Mouse (Mus musculus) adrenal gland, adult 8-10 months (tissue): Measurements from ENCODE around the gene Ufd1. TPM values are rescaled to one million over a fixed set of nuclear protein-coding genes. Genes with fewer than 3 reads are reported as not detected.

Experiments used
- DNase-seq: peaks from one replicate; pipeline ENCODE4 v3.0.0; 2022
- total RNA-seq, 4 experiments: library from RNA; stranded (reverse); gene quantifications; 2 replicates each; pipeline ENCODE4 v1.2.4; 2022

Ufd1 gene
- total RNA-seq = 100 to 1,000 TPM; 131 to 143 (median 136) TPM

DNA sequence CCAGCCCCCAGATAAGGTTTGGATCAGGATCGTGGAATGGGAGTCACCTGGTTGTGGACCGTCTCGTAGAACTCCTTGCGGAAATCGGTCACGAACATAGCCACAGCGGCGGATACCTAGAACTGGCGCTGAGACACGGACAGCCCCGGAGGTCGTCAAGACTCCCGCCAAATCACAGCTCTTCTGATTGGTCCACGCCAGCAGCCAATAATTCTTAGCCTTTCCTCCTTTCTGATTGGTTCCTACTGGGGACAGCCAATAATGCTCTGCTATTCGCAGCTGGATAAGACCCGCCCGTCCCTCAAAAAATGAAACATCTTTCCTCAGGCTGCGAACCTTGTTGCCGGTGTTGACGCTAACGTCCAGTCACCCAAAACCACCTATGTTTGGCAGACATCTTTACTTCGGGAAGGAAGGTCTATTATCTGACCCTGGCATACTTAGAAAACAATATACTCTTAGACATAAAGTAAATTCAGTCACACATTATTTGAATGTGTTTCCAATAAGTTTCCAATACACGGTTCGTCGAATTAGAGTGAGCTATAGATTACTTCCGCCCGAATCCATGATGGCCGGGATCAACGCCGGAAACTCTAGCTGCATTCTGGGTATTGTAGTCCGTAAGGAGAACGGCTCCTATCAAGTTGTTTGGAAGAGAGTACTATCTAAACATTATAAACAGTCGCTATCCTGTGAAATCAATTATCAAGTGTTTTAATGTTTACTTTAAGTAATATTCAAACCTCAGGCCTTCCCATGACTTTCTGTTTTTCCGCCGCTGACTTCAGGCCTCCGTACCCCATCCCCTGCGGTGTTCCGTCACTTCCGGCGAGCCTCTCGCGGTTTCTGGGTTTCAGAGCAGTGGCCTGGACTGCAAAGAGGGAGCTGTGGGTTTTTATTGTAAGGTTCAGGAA is at the start of gene Ufd1, which contains the start of gene Cdc45:
TSS of gene Ufd1 (plus strand) at position 312 of the 917 bp plus-strand sequence.
TSS of gene Cdc45 (minus strand) at position 520 of the 917 bp plus-strand sequence.
- DNase-seq = peak; percentile 88

GRCm38 (mm10) chr16:18762960-18763359 is 48.6 kb upstream of the Ufd1 start:
- DNase-seq = no peak

GRCm38 (mm10) chr16:18766390-18766789 is 45.2 kb upstream of the Ufd1 start:
- no peak for DNase-seq

DNA sequence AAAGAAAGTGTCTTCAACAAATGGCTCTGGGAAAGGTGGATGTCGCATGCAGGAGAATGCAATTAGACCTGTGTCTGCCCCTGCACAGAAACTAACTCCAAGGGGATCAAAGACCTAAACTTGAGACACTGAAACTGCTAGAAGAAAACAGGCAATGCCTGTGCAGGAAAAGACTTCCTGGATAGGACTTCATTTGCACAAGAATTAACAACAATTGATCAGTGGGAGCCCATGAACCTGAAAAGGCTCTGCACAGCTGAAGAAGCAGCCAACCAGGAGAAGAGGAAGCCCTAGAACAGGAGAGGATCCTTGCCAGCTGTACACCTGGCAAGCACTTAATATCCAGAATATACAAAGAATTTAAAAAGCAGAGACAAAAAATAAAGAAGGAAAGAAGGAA is 42.1 kb upstream of the Ufd1 start:
- no peak for DNase-seq

DNA sequence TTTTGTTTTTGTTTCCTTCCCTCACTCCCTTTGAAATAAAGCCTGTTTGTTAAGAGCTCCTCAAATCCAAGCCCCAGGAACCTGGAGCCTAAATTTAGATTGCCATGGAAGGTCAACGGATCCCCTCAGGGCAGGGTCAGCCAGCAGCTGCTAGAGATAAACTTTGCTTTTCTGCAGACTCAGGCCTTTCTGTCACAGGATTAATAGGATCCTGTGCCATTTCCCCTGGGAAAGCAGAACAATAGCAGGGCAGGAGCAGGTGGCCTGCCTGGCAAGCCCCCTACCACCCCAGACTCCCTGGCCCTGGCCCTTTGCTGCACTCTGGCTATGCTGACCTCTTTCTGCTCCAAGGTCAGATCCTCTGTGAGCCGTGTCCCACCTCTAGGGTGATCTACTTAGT is 37.6 kb upstream of the Ufd1 start:
- DNase-seq = no peak

DNA sequence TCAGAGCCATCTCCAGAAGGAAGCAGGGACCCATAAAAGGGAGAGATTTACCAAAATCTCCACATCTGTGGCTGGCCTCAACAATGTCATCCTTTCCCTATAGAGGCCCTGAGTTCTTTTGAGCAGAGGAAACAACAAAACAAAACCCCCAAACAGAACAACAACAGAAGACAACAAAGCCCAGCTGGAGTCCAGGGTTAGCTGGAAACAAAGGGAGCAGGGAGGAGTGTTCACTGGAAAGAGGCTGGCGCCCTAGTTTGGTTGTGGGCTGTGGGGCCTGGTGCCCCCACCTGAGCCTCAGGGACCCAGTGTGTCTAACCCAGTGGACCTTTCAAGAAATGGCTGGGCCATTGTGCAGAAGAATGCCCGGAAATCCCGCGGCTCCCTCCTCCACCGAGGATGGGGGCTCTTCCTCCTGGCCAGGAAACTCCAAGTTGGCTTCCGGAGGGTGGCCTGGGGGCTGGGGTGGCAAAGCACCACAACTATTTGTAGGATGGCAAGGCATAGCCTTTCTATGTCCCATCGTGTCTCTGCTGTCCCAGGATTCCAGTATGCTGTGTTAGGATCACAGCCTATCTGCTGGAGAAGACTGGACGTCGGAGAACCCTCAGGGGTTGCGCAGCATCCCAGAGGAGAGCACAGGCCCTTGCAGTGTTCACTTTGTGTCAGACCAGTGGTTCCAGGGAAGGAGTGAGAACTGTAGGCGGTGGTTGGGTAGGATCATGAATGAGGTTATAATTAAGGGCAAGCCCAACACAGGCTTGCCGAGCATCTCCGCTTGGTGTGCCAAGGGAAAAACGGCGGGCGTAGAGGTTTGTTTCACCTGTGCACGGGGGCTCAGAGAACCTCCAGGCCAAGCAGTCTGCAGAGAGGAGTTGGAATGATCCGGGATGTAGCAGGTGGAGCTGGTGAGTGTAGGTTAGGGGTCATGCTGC is 35.7 kb upstream of the Ufd1 start:
- no peak for DNase-seq

- no peak for DNase-seq
Measured at GRCm38 (mm10) chr16:18776556-18777100, 35.0 kb upstream of the Ufd1 start, which contains the start of gene Cldn5. Cldn5 (plus strand) TSS chr16:18776847.

GRCm38 (mm10) chr16:18777101-18778080 is 34.2 kb upstream of the Ufd1 start:
- no peak for DNase-seq

DNA sequence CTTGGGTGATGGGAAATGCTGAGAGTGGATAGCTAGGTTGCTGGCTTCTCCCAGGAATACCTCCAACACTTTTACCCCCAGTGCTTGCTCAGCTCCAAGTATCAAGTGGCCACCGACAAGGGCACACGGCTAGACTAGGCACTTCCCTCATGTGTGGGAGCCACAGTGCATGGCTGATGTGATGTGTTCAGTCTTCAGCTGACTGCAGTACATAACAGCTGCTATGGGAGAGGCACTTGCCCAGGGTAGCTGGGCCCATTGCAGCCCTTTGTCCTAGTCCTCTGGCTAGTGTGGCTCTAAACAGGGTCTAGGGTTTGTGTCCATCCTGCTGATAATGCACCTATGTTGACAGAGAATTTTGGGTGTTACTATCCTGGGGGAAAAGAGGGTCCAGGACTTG is 33.1 kb upstream of the Ufd1 start:
- DNase-seq = no peak

DNA sequence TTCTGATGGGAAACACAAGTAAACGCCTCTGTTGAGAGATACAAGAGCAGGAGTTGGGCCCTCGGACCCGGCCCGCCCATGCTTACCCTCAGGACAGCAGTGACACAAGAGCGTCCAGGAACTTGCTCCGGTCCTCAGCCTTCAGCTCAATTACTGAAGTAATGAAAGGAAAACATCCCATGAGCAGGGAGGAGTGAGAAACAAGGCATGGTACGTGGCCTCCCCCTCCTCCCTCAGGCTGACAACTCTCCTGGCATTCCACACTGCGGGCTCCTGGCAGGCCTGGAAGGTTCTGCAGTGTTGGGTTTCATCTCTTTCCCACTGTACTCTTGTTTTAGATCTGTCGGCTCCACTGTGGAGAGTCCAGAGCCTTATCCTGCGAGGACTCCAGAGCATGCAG is 29.8 kb upstream of the Ufd1 start:
- DNase-seq = no peak

GRCm38 (mm10) chr16:18785025-18785424 is 26.6 kb upstream of the Ufd1 start:
- DNase-seq = no peak

GRCm38 (mm10) chr16:18785485-18785884 is 26.1 kb upstream of the Ufd1 start:
- no peak for DNase-seq

- DNase-seq = no peak
Measured at GRCm38 (mm10) chr16:18786652-18787051, 24.9 kb upstream of the Ufd1 start.

DNA sequence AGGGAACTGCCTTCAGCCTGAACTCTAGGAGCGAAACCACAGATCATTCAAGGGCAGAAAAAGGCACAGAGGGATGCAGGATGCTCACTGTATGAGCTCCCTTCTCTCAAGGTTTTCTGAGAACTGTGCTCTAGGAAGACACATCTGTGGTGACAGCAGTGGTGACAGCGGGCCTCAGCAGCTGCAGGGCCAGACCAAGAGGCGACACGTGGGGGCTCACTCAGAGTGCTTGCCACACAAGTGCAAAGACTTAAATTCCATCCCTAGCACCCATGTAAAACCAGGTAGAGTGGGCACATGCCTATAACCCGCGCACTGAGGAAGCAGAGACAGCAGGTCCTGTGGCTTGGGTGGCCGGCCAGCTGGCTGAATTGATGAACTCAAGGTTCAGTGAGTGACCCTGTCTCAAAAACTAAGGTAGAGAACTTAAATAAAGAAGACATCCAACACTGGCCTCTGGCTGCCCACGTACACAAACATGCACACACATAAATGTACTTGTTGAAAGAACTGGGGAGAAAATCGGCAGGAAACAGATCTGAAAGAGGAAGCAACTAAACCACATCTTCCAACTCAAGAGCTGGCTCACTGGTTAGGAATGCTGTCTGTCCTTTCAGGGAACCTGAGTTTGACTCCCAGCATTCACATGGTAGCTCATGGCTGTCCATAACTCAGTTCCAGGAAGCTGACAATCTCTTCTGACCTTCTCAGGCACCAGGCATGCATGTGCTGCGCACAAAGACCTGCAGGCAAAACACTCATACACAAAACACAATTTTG is 22.8 kb upstream of the Ufd1 start:
- DNase-seq = no peak

DNA sequence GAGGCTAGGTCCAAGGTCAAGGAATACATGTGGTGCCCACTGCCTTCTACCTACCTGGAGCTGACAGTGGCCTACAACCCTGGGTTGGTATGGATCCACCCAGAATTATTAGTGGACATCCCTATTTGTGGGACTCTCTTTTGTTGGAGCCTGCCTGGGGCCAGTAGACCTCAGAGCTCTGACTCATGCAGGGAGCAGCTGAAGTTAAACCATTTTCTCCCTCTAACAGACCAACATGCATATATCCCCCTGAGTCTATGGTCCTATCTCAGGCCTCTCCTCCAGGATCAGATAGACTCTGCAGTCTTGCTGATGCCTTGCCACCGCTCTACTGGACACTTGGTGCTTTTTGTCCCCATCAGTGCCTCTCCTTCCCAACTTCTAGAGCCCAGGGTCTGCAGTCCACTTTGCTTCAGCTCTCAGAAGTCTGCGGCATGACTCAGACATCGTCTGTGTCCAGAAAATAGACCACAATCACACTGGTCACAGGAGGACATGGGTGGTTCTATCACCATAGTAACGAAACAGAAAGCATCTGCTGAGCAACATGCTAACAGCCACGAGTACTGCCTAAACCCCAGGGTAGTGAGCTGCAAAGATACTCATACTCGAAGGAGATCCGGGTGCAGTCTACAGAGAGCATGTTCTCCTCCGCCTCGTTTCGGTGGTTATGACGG is 16.2 kb upstream of the Ufd1 start:
- DNase-seq = no peak

DNA sequence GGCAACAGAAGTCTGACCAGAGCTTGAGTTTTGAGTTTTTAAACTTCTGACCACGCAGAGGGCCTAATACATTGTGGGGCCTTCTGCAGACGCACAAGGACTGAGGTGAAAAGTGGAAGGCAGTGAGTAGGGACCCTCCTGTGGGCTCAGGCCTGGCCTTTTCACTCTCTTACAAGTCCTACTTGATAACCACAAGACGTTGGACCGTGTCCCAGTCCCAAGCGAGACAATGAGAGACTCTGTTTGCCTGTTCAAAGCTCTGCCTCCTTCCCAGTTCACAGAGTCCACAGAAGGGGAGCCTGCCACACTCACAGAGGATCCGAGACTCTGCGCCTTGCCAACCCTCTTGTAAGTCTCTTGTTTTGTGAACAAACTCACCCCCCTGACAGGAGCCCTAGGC is 14.9 kb upstream of the Ufd1 start:
- DNase-seq = no peak

DNA sequence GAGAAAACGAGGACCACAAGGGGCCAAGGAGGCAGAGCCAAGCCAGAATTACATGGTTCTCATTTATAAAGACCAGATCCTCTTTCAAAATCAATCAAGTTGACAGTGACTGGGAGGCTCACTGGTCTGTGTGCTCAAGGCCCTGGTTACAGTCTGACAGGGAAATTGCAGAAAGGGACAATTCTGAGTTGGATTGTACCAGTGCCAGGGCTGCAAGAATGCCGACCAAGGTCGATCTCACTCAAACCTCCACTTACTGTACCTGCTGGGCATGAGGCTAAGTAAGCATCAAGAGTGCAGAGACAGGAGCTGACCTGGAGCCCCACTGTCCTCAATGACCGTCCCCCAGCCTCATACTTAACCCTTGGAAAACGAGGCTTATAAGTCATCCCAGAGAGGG is 13.4 kb upstream of the Ufd1 start:
- DNase-seq = no peak

- DNase-seq = no peak
Measured at GRCm38 (mm10) chr16:18798841-18799240, 12.7 kb upstream of the Ufd1 start.

- DNase-seq = peak; percentile 36
Measured at GRCm38 (mm10) chr16:18805746-18806145, 5.8 kb upstream of the Ufd1 start.

DNA sequence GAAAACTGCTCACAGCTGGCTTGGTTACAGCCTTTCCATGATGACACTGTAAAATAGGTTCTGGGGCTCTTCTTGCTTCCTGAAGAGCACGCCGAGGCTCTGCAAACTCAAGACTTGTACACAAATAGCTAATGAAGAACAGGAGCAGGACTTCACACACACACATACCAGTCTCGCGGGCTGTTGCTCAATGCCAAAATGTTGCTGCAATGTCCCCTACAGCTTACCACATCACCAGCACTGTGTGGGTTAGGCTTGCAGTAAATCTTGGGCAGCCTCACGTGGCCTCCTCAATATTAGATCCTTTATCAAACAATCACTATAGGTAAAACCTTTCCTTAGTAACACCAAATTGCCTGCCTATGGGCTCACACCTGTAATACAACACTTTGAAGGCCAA is 2.6 kb upstream of the Ufd1 start:
- DNase-seq = peak; percentile 35
